Mouse (Mus musculus): ENCODE results near the gene Hist1h2bf.
"Not testable (repeated sequence)": the region's sequence is repeated elsewhere in the genome, so short reads cannot be mapped to it uniquely, and the experiment has no call there.

The Hist1h2bf gene

GRCm38 (mm10) chr13:23586099-23586939 lies 12.3 kb upstream of the Hist1h2bf start:
- no peak for DNase-seq

GRCm38 (mm10) chr13:23585442-23586098 lies 11.6 kb upstream of the Hist1h2bf start:
- peak; percentile 62 for DNase-seq

GRCm38 (mm10) chr13:23585029-23585441 lies 11.0 kb upstream of the Hist1h2bf start:
- peak; percentile 76 for DNase-seq

GRCm38 (mm10) chr13:23584331-23584730 lies 10.3 kb upstream of the Hist1h2bf start:
- DNase-seq, result no peak

GRCm38 (mm10) chr13:23583387-23584068 lies 9.5 kb upstream of the Hist1h2bf start:
- no peak for DNase-seq

- no peak for DNase-seq
These were observed 8.4 kb upstream of the Hist1h2bf start for GRCm38 (mm10) chr13:23582219-23583056.

- peak; percentile 97 for DNase-seq
These were observed 7.6 kb upstream of the Hist1h2bf start, which contains the start of gene Hist1h4d for GRCm38 (mm10) chr13:23581408-23582218. Gene Hist1h4d (plus strand): TSS chr13:23581598.

GRCm38 (mm10) chr13:23577835-23578234 lies 3.8 kb upstream of the Hist1h2bf start:
- no peak for DNase-seq

- no peak for DNase-seq
These were observed 3.1 kb upstream of the Hist1h2bf start for GRCm38 (mm10) chr13:23576906-23577639.

- DNase-seq, result no peak
These were observed 2.4 kb upstream of the Hist1h2bf start for GRCm38 (mm10) chr13:23576351-23576881.

- DNase-seq, result not testable (repeated sequence)
These were observed 1.9 kb upstream of the Hist1h2bf start for GRCm38 (mm10) chr13:23575864-23576313.

GRCm38 (mm10) chr13:23575271-23575851 lies 1.4 kb upstream of the Hist1h2bf start, which contains the start of gene Hist1h3d:
Gene Hist1h3d (plus strand): TSS chr13:23575763.
- DNase-seq, result peak; percentile 36

- not testable (repeated sequence) for DNase-seq
These were observed 662 bp upstream of the Hist1h2bf start for GRCm38 (mm10) chr13:23574546-23575170.

GRCm38 (mm10) chr13:23573034-23573897 lies 730 bp downstream of the Hist1h2bf start:
- DNase-seq, result not testable (repeated sequence)

GRCm38 (mm10) chr13:23572218-23573033 lies 1.6 kb downstream of the Hist1h2bf start:
- DNase-seq, result no peak

- not testable (repeated sequence) for DNase-seq
These were observed 2.3 kb downstream of the Hist1h2bf start for GRCm38 (mm10) chr13:23571504-23572217.

GRCm38 (mm10) chr13:23571022-23571503 lies 2.9 kb downstream of the Hist1h2bf start, which contains the start of the genes Hist1h2ae and Hist1h2bg:
Gene Hist1h2ae (minus strand): TSS chr13:23571220.
Gene Hist1h2bg (plus strand): TSS chr13:23571396.
- peak; percentile 50 for DNase-seq
